ENCODE assay signal across 23 mouse cellular contexts in the genomic region with DNA sequence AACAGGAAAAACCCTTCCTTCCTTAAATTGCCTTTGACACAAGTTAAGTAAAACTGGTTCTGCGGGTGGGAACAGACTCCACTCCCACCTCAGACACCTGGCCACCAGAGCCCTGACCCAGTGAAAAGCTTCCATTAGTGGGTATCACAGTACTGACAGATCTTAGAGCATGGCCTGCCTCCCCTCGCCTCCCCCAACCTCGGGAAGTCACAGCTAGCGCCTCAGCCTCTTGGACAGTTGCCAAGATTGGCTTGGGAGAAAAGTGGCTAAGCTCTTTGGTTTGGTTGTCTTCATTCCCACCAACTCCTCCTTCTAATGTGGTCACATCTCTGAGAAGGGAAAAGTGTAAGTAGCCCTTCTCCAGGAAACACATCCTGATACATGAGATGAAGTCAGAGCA. TPM values are rescaled to one million over a fixed set of nuclear protein-coding genes. Genes with fewer than 3 reads are reported as not detected.
DNase-seq lines count a peak whose midpoint lies in the region; ATAC-seq lines count a peak whose summit lies in the region.
"Had no signal": no experiment of that assay in that cellular context is flagged by ENCODE, and none has a peak within 500 bp of the region (broad histone marks: within the 10 kb centered on the region; RNA-seq: fewer than 3 reads in every experiment).

No protein-coding gene starts in this region.

- no peaks in the 10 kb centered on the region for H3K36me3 ChIP-seq in kidney, embryonic 14.5 days (ENCODE audit: control insufficient read depth, insufficient read depth, low read length)
- H3K36me3 ChIP-seq in intestine, embryonic 15.5 days, result no peaks in the 10 kb centered on the region
- H3K36me3 ChIP-seq: embryonic facial prominence, embryonic 13.5 days; limb, embryonic 13.5 days; neural tube, embryonic 13.5 days had no signal

- DNase-seq in kidney, adult 9 months, result no peak
- DNase-seq in retina, postnatal 1 day, result peak; percentile 67
- no peak for DNase-seq in retina, embryonic 14.5 days (ENCODE audit: low spot score)
- no peak for DNase-seq in layer of hippocampus, adult 8-10 months (ENCODE audit: low spot score in 2 of 2)
- DNase-seq in adrenal gland, postnatal 25 days, result no peak
- DNase-seq: cerebellum, postnatal 25 days; gastrocnemius, postnatal 10 days; heart, postnatal 14 days; lung, postnatal 4 days; right cerebral cortex, postnatal 4 days; thymus, postnatal 25 days had no signal

- ATAC-seq in kidney, embryonic 14.5 days (ENCODE audit: low FRiP score, low TSS enrichment), result peak; percentile 56
- ATAC-seq in intestine, embryonic 15.5 days, result no peak; the same call in 1 of the 2 replicates
- ATAC-seq: hindbrain, embryonic 16.5 days had no signal

- H3K9ac ChIP-seq in kidney, embryonic 14.5 days (ENCODE audit: low read depth, low read length), result no peak overlapping the region
- no peak overlapping the region for H3K9ac ChIP-seq in intestine, embryonic 15.5 days
- H3K9ac ChIP-seq: embryonic facial prominence, embryonic 13.5 days; limb, embryonic 13.5 days; neural tube, embryonic 13.5 days had no signal

- no peak overlapping the region for H3K4me2 ChIP-seq in kidney, embryonic 14.5 days (replicated peaks; ENCODE audit: low read depth, low read length)
- H3K4me2 ChIP-seq in intestine, embryonic 15.5 days (replicated peaks), result peak overlapping the region; percentile 22; the same call in 1 of the 2 replicates
- H3K4me2 ChIP-seq: embryonic facial prominence, embryonic 13.5 days; heart, embryonic 11.5 days; limb, embryonic 13.5 days; midbrain, embryonic 11.5 days; neural tube, embryonic 13.5 days had no signal

- H3K9me3 ChIP-seq in kidney, embryonic 14.5 days (ENCODE audit: control insufficient read depth, low read length), result no peaks in the 10 kb centered on the region
- H3K9me3 ChIP-seq in intestine, embryonic 15.5 days, result no peaks in the 10 kb centered on the region
- H3K9me3 ChIP-seq: embryonic facial prominence, embryonic 13.5 days; limb, embryonic 13.5 days; neural tube, embryonic 13.5 days had no signal

- WGBS in kidney, embryonic 14.5 days, result 20% methylated on average over 4 of the region's 4 CpGs
- WGBS in intestine, embryonic 15.5 days, result 26% methylated on average over 4 of the region's 4 CpGs

- 0 out of 2 replicates have a peak overlapping the region, but pooled peaks have one; percentile 5 for H3K27ac ChIP-seq in kidney, embryonic 14.5 days (ENCODE audit: low read depth, low read length)
- 0 out of 2 replicates have a peak overlapping the region, but pooled peaks have one; percentile 20 for H3K27ac ChIP-seq in intestine, embryonic 15.5 days
- H3K27ac ChIP-seq: embryonic facial prominence, embryonic 13.5 days; limb, embryonic 13.5 days; neural tube, embryonic 13.5 days had no signal

- peaks cover 16% of the 10 kb centered on the region; the same call in 1 of the 2 replicates for H3K4me1 ChIP-seq in kidney, embryonic 14.5 days (ENCODE audit: control insufficient read depth, insufficient read depth, low read length)
- peaks cover 8% of the 10 kb centered on the region; the same call in 1 of the 2 replicates for H3K4me1 ChIP-seq in intestine, embryonic 15.5 days (replicated peaks)

- H3K4me3 ChIP-seq in kidney, embryonic 14.5 days (ENCODE audit: low read length), result no peak overlapping the region
- no peak overlapping the region for H3K4me3 ChIP-seq in intestine, embryonic 15.5 days (replicated peaks)
- H3K4me3 ChIP-seq: embryonic facial prominence, embryonic 13.5 days; limb, embryonic 13.5 days; neural tube, embryonic 13.5 days had no signal

- no peaks in the 10 kb centered on the region for H3K27me3 ChIP-seq in kidney, embryonic 14.5 days (ENCODE audit: control insufficient read depth, insufficient read depth, low read length)
- H3K27me3 ChIP-seq in intestine, embryonic 15.5 days (replicated peaks), result no peaks in the 10 kb centered on the region
- H3K27me3 ChIP-seq: embryonic facial prominence, embryonic 13.5 days; limb, embryonic 13.5 days; neural tube, embryonic 13.5 days had no signal

RNA-seq across cellular contexts. Expression of gene Clrn3, which starts 4.5 kb away (rescaled TPM):
- polyA plus RNA-seq in kidney, embryonic 14.5 days (2014; fragmentation: Nextera tagmentation; extraction: Ambion mirVana), result 2.8 and 4.4 TPM in 2 replicates
- polyA plus RNA-seq in intestine, embryonic 15.5 days (2015; fragmentation: Nextera tagmentation; extraction: Ambion mirVana), result 28.1 and 30.2 TPM in 2 replicates
- total RNA-seq in layer of hippocampus, adult 8-10 months (2022), result not detected
- total RNA-seq in adrenal gland, postnatal 25 days (2021), result not detected in 2 replicates
- total RNA-seq: ES-E14; gastrocnemius, postnatal 10 days; heart, postnatal 14 days; layer of hippocampus, adult 18-20 months; left cerebral cortex, postnatal 10 days had no signal
- polyA plus RNA-seq: embryonic facial prominence, embryonic 13.5 days; heart, embryonic 11.5 days; hindbrain, embryonic 16.5 days; limb, embryonic 13.5 days; midbrain, embryonic 11.5 days; neural tube, embryonic 13.5 days; testis, adult 2 months had no signal

RNA-seq across cellular contexts. Expression of gene Ptpre, which starts 13.3 kb away (rescaled TPM):
- 1.6 and 2.0 TPM in 2 replicates for polyA plus RNA-seq in kidney, embryonic 14.5 days (2014; fragmentation: Nextera tagmentation; extraction: Ambion mirVana)
- polyA plus RNA-seq in intestine, embryonic 15.5 days (2015; fragmentation: Nextera tagmentation; extraction: Ambion mirVana), result 2.4 and 2.6 TPM in 2 replicates
- total RNA-seq in layer of hippocampus, adult 8-10 months (2022), result 10 to 100 TPM; 49.5 to 52.8 (median 51.5) TPM
- total RNA-seq in adrenal gland, postnatal 25 days (2021), result 6.5 and 8.1 TPM in 2 replicates
